Mouse (Mus musculus): ENCODE measurements at regions not wholly inside any gene's neighbourhood (a gene's known extent, or its start where the extent isn't known, plus 50 kb on each side); places are given as distances from the start of the nearest gene placed in this dataset.

GRCm38 (mm10) chr14:72779446-72779845 is 69.6 kb upstream of the Fndc3a start:
- no peak for DNase-seq (ENCODE audit: low spot score in 2 of 2)

- no peak for DNase-seq (ENCODE audit: low spot score in 2 of 2)
These were observed 69.0 kb upstream of the Fndc3a start for GRCm38 (mm10) chr14:72778756-72779155.

GRCm38 (mm10) chr14:72777927-72778560 is 68.2 kb upstream of the Fndc3a start:
- no peak for DNase-seq (ENCODE audit: low spot score in 2 of 2)

GRCm38 (mm10) chr14:72770237-72770636 is 60.4 kb upstream of the Fndc3a start:
- no peak for DNase-seq (ENCODE audit: low spot score in 2 of 2)

- DNase-seq (ENCODE audit: low spot score in 2 of 2): no peak
These were observed 50.3 kb upstream of the Fndc3a start for GRCm38 (mm10) chr14:72760123-72760522.
